Mouse (Mus musculus): Measurements from ENCODE around the gene Gm11060. TPM values are rescaled to one million over a fixed set of nuclear protein-coding genes. Genes with fewer than 3 reads are reported as not detected.

Gene Gm11060
- polyA plus RNA-seq, 1 experiment from 2014 or later: not detected

GRCm38 (mm10) chr2:105077151-105077550, 14.7 kb upstream of the Gm11060 start:
- 65% methylated on average over 7 of the region's 7 CpGs for WGBS (ENCODE audit: insufficient replicate concordance)
- Histone ChIP-seq H3K4me1 (ENCODE audit: control insufficient read depth, low read depth, low read length) (no peaks in the 10 kb centered on the region), H3K9ac (ENCODE audit: low read depth, low read length) (no peak overlapping the region), H3K4me3 (ENCODE audit: low read depth, low read length) (no peak overlapping the region), H3K27me3 (ENCODE audit: control insufficient read depth, insufficient read depth, low read depth, low read length) (no peaks in the 10 kb centered on the region), H3K36me3 (ENCODE audit: control insufficient read depth, insufficient read depth) (no peaks in the 10 kb centered on the region), H3K9me3 (replicated peaks; ENCODE audit: control insufficient read depth, low read length) (no peaks in the 10 kb centered on the region), H3K27ac (ENCODE audit: low read length) (no peak overlapping the region), H3K4me2 (ENCODE audit: low read depth, low read length) (no peak overlapping the region)
- ATAC-seq (ENCODE audit: low read depth): no peak

- ATAC-seq (ENCODE audit: low read depth): no peak
- Histone ChIP-seq H3K27ac (ENCODE audit: low read length) (no peak overlapping the region), H3K27me3 (ENCODE audit: control insufficient read depth, insufficient read depth, low read depth, low read length) (no peaks in the 10 kb centered on the region), H3K9me3 (replicated peaks; ENCODE audit: control insufficient read depth, low read length) (no peaks in the 10 kb centered on the region), H3K4me1 (ENCODE audit: control insufficient read depth, low read depth, low read length) (no peaks in the 10 kb centered on the region), H3K9ac (ENCODE audit: low read depth, low read length) (no peak overlapping the region), H3K36me3 (ENCODE audit: control insufficient read depth, insufficient read depth) (no peaks in the 10 kb centered on the region), H3K4me2 (ENCODE audit: low read depth, low read length) (no peak overlapping the region), H3K4me3 (ENCODE audit: low read depth, low read length) (no peak overlapping the region)
- 22% methylated on average over 9 of the region's 9 CpGs for WGBS (ENCODE audit: insufficient replicate concordance)
Measured at GRCm38 (mm10) chr2:105082256-105082790, 9.5 kb upstream of the Gm11060 start.

- no peaks in the 10 kb centered on the region for H3K4me1 ChIP-seq (ENCODE audit: control insufficient read depth, low read depth, low read length)
- no peaks in the 10 kb centered on the region for H3K36me3 ChIP-seq (ENCODE audit: control insufficient read depth, insufficient read depth)
- no peak overlapping the region for H3K9ac ChIP-seq (ENCODE audit: low read depth, low read length)
- H3K4me2 ChIP-seq (ENCODE audit: low read depth, low read length): no peak overlapping the region
- H3K4me3 ChIP-seq (ENCODE audit: low read depth, low read length): no peak overlapping the region
- no peaks in the 10 kb centered on the region for H3K27me3 ChIP-seq (ENCODE audit: control insufficient read depth, insufficient read depth, low read depth, low read length)
- no peak overlapping the region for H3K27ac ChIP-seq (ENCODE audit: low read length)
- ATAC-seq (ENCODE audit: low read depth): no peak
- 53% methylated on average over 4 of the region's 4 CpGs for WGBS (ENCODE audit: insufficient replicate concordance)
- no peaks in the 10 kb centered on the region for H3K9me3 ChIP-seq (replicated peaks; ENCODE audit: control insufficient read depth, low read length)
Measured at GRCm38 (mm10) chr2:105084035-105084434, 7.8 kb upstream of the Gm11060 start.

DNA sequence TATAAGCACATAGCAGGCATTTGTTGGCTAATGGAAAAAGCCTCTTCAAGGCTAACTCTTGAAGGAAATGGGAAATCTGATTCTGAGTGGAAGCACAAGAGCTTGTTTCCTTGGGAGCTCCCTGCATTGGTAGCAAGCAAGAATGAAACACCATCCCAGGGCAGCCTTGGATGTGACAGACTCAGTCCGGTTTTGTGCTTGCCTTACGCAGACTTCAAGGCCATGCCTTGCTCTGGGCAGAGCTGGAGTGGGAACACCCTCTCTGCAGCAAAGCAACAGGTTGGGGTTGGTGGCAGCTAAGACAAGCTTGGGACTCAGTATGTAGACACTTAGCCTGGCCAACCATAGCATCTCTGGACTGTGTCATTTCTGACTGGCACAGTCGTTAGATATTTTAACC, 5.7 kb upstream of the Gm11060 start:
- Histone ChIP-seq H3K4me3 (ENCODE audit: low read depth, low read length) (no peak overlapping the region), H3K9me3 (replicated peaks; ENCODE audit: control insufficient read depth, low read length) (no peaks in the 10 kb centered on the region), H3K27ac (ENCODE audit: low read length) (no peak overlapping the region), H3K27me3 (ENCODE audit: control insufficient read depth, insufficient read depth, low read depth, low read length) (no peaks in the 10 kb centered on the region), H3K4me1 (ENCODE audit: control insufficient read depth, low read depth, low read length) (no peaks in the 10 kb centered on the region), H3K4me2 (ENCODE audit: low read depth, low read length) (no peak overlapping the region), H3K36me3 (ENCODE audit: control insufficient read depth, insufficient read depth) (no peaks in the 10 kb centered on the region), H3K9ac (ENCODE audit: low read depth, low read length) (no peak overlapping the region)
- 70% methylated on average over 3 of the region's 3 CpGs for WGBS (ENCODE audit: insufficient replicate concordance)
- ATAC-seq (ENCODE audit: low read depth): no peak

DNA sequence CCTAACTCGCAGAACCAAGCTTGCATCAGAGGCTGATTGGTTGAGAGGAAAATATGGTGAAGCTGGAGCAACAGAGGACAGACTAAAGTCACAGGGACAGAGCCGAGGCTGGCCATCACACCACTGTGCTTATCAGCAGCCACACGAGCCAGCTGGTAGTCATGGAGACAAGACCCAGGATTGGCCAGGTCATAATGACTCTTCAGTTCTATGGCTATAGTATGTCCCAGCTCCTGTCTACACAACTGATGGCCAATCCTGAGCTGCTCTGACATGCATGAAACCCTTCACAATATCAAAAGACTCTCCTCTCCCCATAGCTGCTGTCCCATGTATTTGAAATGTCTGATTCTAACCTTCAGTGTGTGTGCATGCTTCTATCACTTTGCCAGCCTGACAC, 3.8 kb upstream of the Gm11060 start:
- WGBS (ENCODE audit: insufficient replicate concordance): 38% methylated on average over 3 of the region's 3 CpGs
- Histone ChIP-seq H3K27me3 (ENCODE audit: control insufficient read depth, insufficient read depth, low read depth, low read length) (no peaks in the 10 kb centered on the region), H3K36me3 (ENCODE audit: control insufficient read depth, insufficient read depth) (no peaks in the 10 kb centered on the region), H3K4me2 (ENCODE audit: low read depth, low read length) (no peak overlapping the region), H3K4me1 (ENCODE audit: control insufficient read depth, low read depth, low read length) (no peaks in the 10 kb centered on the region), H3K9ac (ENCODE audit: low read depth, low read length) (no peak overlapping the region), H3K9me3 (replicated peaks; ENCODE audit: control insufficient read depth, low read length) (no peaks in the 10 kb centered on the region), H3K27ac (ENCODE audit: low read length) (no peak overlapping the region), H3K4me3 (ENCODE audit: low read depth, low read length) (no peak overlapping the region)
- no peak for ATAC-seq (ENCODE audit: low read depth)

DNA sequence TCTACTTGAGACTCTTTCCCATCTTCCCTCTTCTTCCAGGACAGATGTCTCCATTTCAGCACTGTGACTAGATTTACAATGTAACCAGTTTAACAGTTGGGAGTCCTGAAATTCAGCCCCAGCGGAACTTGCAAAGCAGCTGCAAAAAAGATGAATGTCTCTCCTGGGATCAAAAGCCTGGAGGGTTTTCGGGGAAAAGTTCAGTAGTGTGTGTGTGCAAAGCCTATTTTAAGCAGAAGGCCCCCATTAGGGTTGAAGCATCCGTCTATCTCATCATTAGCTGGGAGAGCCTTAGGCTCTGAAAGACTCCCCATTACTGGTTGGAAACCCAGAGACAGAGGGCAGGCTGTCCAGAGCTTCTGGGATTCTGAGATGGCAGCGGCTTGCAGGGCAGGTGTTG, 2.7 kb upstream of the Gm11060 start:
- no peaks in the 10 kb centered on the region for H3K4me1 ChIP-seq (ENCODE audit: control insufficient read depth, low read depth, low read length)
- WGBS (ENCODE audit: insufficient replicate concordance): 55% methylated on average over 4 of the region's 4 CpGs
- no peak overlapping the region for H3K4me2 ChIP-seq (ENCODE audit: low read depth, low read length)
- no peak overlapping the region for H3K9ac ChIP-seq (ENCODE audit: low read depth, low read length)
- H3K27me3 ChIP-seq (ENCODE audit: control insufficient read depth, insufficient read depth, low read depth, low read length): no peaks in the 10 kb centered on the region
- ATAC-seq (ENCODE audit: low read depth): no peak
- no peaks in the 10 kb centered on the region for H3K36me3 ChIP-seq (ENCODE audit: control insufficient read depth, insufficient read depth)
- no peak overlapping the region for H3K4me3 ChIP-seq (ENCODE audit: low read depth, low read length)
- H3K27ac ChIP-seq (ENCODE audit: low read length): no peak overlapping the region
- no peaks in the 10 kb centered on the region for H3K9me3 ChIP-seq (replicated peaks; ENCODE audit: control insufficient read depth, low read length)

- Histone ChIP-seq H3K4me2 (ENCODE audit: low read depth, low read length) (no peak overlapping the region), H3K27me3 (ENCODE audit: control insufficient read depth, insufficient read depth, low read depth, low read length) (no peaks in the 10 kb centered on the region), H3K9me3 (replicated peaks; ENCODE audit: control insufficient read depth, low read length) (no peaks in the 10 kb centered on the region), H3K4me1 (ENCODE audit: control insufficient read depth, low read depth, low read length) (no peaks in the 10 kb centered on the region), H3K36me3 (ENCODE audit: control insufficient read depth, insufficient read depth) (no peaks in the 10 kb centered on the region), H3K4me3 (ENCODE audit: low read depth, low read length) (no peak overlapping the region), H3K9ac (ENCODE audit: low read depth, low read length) (no peak overlapping the region), H3K27ac (ENCODE audit: low read length) (no peak overlapping the region)
- WGBS (ENCODE audit: insufficient replicate concordance): 48% methylated on average over 7 of the region's 7 CpGs
- no peak for ATAC-seq (ENCODE audit: low read depth)
Measured at GRCm38 (mm10) chr2:105089581-105090508, 2.0 kb upstream of the Gm11060 start.

GRCm38 (mm10) chr2:105090991-105091390, 827 bp upstream of the Gm11060 start:
- ATAC-seq (ENCODE audit: low read depth): no peak
- no peak overlapping the region for H3K4me3 ChIP-seq (ENCODE audit: low read depth, low read length)
- H3K27ac ChIP-seq (ENCODE audit: low read length): no peak overlapping the region
- H3K36me3 ChIP-seq (ENCODE audit: control insufficient read depth, insufficient read depth): no peaks in the 10 kb centered on the region
- H3K4me1 ChIP-seq (ENCODE audit: control insufficient read depth, low read depth, low read length): no peaks in the 10 kb centered on the region
- WGBS (ENCODE audit: insufficient replicate concordance): 50% methylated on average over 5 of the region's 5 CpGs
- H3K27me3 ChIP-seq (ENCODE audit: control insufficient read depth, insufficient read depth, low read depth, low read length): no peaks in the 10 kb centered on the region
- no peaks in the 10 kb centered on the region for H3K9me3 ChIP-seq (replicated peaks; ENCODE audit: control insufficient read depth, low read length)
- no peak overlapping the region for H3K9ac ChIP-seq (ENCODE audit: low read depth, low read length)
- H3K4me2 ChIP-seq (ENCODE audit: low read depth, low read length): no peak overlapping the region

GRCm38 (mm10) chr2:105097294-105097953, 5.6 kb downstream of the Gm11060 start:
- no peak for ATAC-seq (ENCODE audit: low read depth)
- H3K9ac ChIP-seq (ENCODE audit: low read depth, low read length): no peak overlapping the region
- H3K4me1 ChIP-seq (ENCODE audit: control insufficient read depth, low read depth, low read length): no peaks in the 10 kb centered on the region
- no peak overlapping the region for H3K4me2 ChIP-seq (ENCODE audit: low read depth, low read length)
- H3K27ac ChIP-seq (ENCODE audit: low read length): no peak overlapping the region
- H3K27me3 ChIP-seq (ENCODE audit: control insufficient read depth, insufficient read depth, low read depth, low read length): no peaks in the 10 kb centered on the region
- H3K4me3 ChIP-seq (ENCODE audit: low read depth, low read length): no peak overlapping the region
- no peaks in the 10 kb centered on the region for H3K36me3 ChIP-seq (ENCODE audit: control insufficient read depth, insufficient read depth)
- 76% methylated on average over 22 of the region's 22 CpGs for WGBS (ENCODE audit: insufficient replicate concordance)
- H3K9me3 ChIP-seq (replicated peaks; ENCODE audit: control insufficient read depth, low read length): no peaks in the 10 kb centered on the region
